Mouse (Mus musculus) cerebellum, postnatal 4 days (tissue): ENCODE results near the gene Irf2bpl.
A peak's percentile ranks its signal among the peaks of the same experiment; 100 is the strongest.

Experiments
- DNase-seq, 2 experiments: peaks; one replicate each; pipeline ENCODE4 v3.0.0; 2022; ENCODE audit warnings: low spot score in 2 of 2, mixed read lengths in 1 of 2

The Irf2bpl gene

DNA sequence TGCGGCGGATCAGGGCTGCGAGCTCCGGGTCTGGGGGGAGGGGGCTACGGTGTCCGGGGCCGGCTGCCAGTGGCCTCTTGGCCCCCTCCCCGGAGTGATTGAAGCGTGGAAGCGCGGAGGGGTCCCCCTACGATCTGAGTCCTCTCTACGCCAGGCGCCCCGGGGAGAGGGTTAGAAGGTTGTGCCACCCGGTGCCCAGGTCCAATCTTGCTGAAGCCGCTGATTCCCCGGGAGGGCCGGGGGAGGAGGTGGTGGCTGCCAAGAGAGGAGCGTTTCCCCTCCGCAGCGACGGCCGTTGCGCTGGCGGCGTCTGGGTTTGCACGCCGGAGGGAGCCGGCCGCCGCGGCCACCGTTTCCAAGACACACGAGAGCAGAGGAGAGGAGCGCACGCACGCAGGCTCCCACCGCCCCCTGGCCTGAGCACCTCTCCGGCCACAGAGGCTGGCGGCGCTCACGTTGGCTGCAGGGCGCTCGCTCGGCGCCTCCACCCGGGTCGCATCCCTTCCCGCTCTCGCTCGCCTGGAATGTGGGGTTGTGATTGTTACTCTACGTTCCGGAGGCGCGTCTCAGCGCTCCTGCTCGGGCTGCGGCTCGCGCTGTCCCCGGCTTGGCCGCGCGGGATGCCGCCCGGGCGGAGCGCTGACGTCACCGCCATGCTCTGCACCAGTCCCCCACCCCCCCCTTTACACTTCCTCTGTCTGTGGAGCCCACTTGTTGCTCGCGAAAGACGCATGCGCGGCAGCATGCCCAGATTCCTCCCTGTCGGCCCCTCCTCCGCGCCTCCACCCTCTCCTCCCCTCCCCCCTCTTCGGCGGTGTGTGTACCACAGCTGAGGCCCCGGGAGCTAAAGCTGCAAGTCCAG is at the start of gene Irf2bpl:
Irf2bpl (minus strand) TSS at position 602 of the 862 bp plus-strand sequence.
- peak; percentile 95 to 99 for DNase-seq

DNA sequence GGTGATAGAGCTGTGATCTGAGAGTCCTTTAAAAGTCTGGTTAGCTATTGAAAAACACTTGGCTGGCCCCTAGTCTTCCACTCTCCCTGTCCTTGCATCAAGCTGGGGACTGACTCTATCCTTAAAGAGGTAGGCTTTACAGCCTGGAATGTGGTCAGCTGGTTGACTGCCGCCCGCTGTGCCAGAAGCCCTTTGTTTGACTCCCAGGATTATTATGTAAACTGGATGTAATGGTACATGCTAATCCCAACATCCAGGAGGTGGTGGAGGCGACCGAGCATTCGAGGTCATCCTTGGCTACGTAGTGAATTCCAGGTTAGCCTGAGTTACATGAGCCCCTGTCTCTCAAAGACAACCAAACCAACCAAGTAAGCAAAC is 48.0 kb upstream of the Irf2bpl start:
- no peak for DNase-seq

DNA sequence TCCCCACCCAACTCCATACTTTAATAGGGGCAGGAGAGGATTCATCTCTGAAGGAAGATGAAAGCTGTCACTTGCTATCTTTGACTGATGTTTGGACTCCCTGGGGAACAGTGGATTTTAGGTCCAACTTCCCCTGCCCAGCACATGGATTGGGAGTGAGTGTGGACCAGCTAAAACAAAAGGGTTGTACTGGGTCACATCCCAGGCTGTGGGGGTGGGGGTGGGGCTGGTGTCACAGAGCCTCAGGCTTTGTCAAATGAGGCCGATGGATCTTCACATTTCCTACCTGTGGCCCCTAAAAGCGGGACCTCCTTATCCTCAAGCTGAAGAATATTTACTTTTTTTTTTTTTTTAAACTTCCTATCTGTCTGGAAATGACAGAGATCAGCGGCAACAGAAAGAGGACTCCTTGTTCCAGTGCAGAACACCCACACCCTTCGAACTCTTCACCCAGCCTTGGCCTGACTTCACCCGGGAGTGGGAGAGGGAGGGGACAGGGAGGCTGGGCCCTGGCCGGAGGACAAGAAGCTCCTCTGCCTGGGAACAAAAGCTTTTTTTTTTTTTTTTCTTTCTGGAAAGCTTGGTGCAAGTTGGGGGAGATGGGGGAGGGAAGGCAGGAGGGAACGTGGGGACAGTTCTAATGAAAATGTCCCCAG is 47.4 kb upstream of the Irf2bpl start:
- no peak for DNase-seq

DNA sequence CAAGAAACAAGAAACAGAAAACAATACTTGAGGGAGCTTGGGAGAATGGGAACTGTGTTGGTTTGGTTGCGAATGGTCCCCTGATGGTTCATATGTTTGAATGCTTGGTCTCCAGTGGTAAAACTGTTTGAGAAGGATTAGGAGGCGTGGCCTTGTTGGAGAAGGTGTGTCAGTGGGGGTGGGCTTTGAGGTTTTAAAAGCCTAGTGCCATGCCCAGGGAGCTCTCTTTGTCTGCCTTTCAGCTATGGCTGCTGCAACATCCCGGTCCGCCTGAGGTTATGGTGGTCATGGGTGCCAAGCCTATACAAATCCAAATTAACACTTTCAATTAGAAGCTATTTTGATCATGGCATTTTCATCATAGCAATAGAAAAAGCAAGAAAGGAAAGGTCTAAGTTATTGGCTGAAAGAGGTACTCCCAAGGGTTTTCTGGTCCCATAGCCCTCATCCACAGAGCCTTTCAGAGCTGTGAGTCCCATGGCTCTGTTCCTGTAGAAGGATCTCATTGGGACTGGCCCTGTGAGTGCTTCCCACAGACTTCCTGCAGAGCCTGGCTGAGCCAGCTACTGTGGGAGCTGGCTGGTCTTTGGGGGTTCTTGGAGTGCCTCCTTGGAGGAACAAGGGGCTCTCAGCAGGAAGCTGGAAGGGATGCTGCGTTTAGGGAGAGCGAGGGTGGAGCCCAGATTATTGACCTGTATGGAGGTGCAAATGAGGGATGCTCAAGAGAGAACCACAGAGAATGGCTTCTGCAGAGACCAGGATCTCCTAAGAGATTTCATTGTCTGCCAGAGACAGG is 46.5 kb upstream of the Irf2bpl start:
- no peak for DNase-seq

DNA sequence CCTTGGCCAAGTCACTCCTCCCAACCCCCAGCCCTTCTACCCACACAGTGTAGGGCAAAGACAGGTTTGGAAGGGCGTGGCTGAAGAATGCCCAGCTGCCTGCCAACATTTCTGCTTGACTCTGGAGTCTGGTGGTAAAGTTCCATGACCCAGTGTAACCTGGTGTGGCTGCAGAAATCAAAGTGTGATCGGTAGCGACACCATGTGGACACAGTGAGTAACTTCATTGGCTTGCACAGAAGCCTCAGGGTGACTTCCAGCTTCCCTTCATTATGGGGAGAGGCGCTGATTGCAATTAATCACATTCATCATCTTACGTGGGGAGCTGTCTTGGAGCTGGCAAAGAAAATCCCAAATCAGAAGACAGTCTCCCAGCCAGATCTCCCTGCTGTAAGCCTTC is 39.2 kb upstream of the Irf2bpl start:
- DNase-seq: peak; percentile 51 to 82

DNA sequence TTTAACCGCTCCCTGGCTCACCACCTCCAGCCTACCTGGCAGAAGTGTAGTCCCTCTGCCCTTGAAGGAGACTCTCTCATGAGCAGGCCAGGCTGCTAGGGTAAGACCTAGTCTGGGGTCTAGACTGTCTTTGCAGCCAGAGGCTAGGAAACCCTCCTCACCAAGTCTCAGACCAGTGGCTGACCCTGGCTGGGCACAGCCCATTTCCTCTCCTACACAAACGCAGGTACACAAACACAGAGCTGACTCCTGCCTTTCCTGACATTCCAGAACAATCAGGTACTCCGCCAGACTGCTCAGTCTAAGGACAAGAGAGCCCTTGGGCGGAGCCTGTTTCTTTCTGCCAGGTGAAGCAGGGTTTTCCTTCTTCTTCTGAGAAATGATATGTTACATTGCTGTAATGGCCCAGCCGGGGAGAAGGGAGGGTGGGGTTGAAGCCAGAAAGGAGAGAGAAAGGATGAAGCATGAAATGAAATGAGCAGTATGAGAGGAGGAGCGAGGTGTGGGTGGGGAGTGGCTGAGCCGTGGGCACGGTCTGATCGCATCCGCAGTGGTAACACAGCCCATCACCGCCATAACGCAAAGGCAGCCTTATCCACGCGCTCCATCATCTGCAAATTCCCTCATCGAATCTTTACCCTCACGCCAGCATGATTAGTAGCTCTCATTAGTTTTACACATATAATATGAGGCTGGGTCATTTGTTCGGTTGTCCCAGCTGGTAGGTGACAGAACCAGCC is 34.6 kb upstream of the Irf2bpl start:
- DNase-seq: no peak

- no peak for DNase-seq
Observed at GRCm38 (mm10) chr12:86918361-86918967, 33.9 kb upstream of the Irf2bpl start.

DNA sequence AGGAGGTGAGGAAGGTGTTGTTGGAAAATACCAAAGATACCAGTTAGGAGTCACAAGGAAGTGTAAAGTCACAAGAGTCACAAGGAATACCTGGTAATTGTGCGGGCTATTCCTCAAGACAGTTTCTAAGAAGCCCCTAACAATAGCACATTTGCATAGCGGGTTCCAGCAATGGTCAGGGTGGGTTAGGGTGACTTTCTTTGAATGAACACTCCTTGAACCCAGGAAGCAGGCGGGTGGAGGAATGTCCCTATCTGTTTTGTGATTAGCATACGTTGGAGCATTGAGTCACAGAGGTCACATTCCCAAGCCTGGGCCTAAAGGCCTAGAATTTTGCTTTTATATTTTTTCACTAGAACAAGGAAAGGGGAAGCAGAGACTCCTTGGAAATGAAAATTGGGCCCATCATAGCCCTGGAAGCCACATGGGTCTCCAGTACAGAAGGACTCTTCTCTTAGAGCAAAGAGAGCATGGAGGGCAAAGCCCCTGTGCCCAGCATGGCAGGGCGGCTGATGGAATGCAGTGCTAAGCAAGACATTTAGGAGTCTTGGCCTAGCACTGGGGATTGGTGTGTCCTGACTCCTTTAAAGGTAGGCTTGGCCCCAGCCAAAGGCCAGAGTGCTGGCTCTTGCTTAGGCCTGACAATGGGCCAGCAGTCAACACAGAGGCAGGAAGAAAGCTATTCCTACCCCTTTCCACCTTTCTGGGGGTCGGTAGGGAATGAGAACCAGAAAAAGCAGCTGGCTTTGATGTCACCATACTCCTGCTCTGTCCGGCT is 32.4 kb upstream of the Irf2bpl start:
- DNase-seq: no peak

DNA sequence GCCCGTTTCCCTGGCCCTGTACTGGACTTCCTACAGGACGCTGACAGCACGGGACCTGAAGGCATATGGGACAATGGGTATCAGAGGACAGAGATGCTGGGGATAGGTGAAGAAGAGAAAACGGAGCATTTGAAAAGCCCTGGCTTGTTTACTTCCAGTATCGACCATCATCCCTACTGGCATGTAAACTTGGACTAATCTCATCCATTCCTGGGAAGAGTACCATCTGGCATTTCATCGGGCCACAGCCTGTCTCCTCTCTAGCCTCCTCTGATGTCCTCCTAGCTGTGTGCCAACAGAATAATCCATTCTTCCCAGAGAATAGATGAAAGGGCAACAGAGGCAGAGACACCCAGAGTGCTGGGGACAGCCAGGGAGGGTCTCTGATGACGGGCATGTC is 31.0 kb upstream of the Irf2bpl start:
- no peak for DNase-seq

- DNase-seq: no peak
Observed at GRCm38 (mm10) chr12:86914756-86915155, 30.2 kb upstream of the Irf2bpl start.

DNA sequence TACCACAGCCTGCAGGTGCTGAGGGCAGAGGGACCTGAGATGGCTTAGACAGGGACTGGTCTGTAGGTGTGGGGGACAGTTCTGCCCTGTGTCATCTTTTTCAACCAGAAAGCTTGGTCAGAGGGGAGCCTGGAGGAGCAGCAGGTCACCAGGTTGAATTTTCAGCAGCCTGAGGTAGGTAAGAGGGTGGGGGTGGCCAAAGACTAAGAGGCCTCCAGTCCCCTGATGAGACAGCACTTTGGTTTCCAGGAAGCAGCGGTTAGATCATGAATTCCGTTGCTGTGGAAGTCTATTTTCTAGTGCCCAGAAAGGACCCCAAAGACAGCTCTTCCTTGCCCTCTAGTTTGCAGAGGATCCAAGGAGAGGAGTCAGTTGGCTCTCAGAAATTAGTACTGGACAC is 29.8 kb upstream of the Irf2bpl start:
- no peak for DNase-seq

DNA sequence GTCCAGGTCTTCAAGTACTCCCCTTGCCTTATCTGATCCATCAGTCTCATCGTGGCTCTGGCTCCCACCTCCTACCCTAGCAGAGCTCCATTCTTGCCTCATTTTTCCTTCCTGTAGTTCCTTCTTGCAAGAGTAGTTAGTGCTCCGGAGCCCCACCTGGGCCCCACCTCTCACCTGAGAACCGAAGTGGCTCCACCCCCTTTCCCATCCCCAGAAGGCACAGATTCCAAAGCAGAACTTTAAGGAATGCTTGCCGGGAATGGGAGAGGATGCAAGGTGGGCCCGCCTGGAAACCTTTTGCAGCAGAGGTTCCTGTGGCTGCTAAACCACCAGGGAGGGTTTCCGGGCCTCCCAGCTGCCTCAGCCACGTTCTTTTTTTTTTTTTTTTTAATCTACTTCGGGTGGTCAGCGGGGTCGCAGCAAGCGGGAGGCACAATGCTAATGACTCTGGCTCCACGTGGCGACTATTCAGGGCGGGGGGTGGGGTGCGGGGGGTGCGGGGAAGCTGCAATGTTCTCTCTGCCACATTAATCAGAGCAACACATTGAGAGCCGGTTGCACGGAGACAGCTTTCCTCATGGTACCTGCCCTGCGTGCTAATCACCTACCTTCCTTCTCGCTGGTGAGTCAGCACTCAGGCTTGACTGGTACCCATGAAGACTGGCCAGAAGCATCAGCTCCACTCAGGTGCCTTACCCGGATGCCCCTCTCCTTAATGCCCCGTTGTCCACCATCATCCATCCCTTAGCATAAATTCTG is 27.9 kb upstream of the Irf2bpl start:
- DNase-seq: no peak

DNA sequence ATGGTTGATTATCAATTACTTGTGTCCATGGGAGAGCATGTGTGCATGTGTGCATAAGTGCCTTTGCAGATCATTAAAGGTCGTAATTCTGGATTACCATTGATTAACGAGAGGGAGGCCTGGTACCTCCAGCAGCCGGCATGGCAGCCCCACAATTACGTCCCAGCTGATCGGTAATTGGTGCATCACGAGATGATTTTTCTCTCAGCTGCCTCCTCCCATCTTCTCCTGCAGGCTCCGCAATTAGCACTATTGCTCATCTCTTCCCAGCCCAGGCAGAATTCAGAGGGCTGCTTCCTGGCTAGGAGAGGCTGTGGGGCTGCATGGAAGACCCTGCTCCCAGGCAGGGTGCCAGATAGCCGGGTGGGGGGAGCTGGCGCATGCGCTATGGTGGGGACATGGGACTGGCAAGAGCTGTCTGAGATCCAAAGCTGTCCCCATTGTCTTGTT is 26.9 kb upstream of the Irf2bpl start:
- DNase-seq: peak; percentile 75 to 92

GRCm38 (mm10) chr12:86906395-86906794 is 21.8 kb upstream of the Irf2bpl start:
- DNase-seq: peak; percentile 63 to 80

GRCm38 (mm10) chr12:86905876-86906275 is 21.3 kb upstream of the Irf2bpl start:
- peak in 1 of 2 experiments; percentile 1 for DNase-seq

DNA sequence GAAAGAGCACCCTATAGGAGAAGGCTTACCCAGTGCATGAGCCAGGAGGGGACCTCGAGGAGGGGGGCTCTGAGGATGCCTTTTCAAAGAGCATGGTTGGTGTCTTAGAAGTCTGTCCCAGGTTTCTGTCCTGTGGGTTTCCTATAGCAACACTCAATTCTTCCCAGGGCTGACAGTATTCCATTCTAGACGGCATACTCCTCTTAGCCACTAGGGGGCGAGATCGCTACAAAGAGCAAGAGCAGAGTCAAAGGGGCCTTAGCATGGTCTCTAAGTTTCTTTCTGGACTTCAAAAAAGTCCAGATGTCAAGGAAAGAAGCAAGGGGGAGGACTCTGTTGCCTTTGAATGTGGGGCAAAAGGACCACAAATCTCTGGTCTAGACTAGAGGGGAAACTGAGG is 20.6 kb upstream of the Irf2bpl start:
- DNase-seq: peak in 1 of 2 experiments; percentile 57

DNA sequence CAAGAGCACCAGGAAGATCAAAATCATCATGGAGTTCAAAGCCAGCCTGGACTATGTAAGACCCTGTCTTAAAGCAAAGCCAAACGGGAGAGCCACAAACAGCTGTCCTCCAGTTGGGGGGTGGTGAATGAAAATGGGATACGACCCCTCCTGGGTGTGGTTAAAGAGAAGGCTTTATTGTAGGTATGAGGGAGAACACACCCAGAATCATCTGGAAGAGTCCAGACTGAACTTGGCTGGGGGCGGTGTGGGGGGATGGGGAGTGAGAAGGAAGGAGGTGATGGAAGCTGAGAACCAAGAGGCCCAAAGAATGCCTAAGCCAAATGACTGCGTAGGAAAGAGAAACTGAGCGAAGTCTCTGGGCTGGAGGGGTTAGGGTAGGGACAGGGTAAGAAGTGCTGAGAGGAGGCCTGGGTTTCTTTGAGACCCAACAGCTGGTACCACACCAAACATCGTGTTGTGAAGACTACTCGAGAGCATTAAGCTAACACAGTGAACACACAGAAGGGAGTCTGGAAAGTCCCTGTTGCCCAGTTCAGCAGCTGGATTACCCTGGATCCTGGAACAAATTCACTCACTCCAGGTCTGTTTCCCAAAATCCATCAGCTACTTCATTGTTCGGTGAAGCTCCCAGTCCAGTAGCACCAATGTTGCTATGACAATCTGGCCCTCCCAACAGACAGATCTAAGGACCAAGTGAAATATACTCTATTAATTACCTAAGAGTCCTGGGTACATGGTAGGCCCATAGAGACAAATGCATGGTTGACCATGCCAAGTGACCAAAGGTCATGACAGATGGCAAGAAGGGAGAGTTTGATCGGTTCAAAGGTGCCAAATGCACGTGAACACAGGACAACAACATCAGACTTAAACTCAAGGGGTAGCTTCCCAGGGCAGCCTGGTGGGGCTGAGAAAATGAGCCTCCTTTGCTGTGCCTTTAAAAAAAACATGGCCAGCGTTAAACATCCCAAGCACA is 19.5 kb upstream of the Irf2bpl start:
- DNase-seq: no peak

DNA sequence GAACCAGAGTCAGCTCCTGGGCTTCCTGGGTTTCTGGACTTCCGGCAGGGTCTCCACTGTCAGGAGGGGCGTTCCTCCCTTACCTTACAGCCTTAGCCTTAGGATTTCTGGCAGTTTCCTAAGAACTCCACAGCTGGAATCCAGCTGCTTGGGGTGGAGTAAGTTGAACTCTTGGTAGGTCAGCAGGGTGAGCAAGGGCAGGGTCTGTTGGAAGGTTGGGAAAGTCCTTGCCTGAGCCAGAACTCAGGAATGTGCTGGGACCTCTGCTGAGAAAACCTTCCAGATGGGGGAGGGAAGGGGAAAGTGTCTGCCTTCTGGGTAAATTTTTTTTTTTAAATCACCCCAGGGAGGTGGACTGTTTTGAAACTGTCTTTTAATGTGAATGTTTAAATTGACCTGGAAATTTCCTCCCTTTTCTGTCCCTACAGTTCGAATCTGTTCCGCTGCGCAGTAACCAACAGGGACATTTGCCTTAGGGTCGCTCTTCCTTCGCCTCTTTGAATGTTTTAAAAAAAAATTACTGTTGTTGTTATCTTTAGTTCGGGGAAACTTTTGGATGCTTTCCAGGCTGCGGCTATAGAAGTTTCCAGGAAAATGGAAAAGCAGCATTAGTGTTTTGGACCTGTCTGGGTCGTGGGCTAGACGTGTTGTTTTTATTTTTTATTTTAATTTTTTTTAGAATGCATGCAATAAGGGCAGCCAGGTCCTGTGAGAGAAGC is 15.0 kb upstream of the Irf2bpl start:
- DNase-seq: peak in 1 of 2 experiments; percentile 1
